Mouse (Mus musculus) olfactory bulb, adult 2 months (tissue): ENCODE data around the gene Mms19.

Source experiments
- CTCF ChIP-seq: fragments of 200-500 bp; IDR thresholded peaks from 2 replicates; pipeline ENCODE4 v1.5.1; 2012; ENCODE audit warnings: low read depth, mild to moderate bottlenecking, low read length, moderate library complexity; ENCODE audit not compliant: insufficient read depth
- POLR2A ChIP-seq: fragments of 200-500 bp; IDR thresholded peaks from 2 replicates; pipeline ENCODE4 v1.6.1; 2012; ENCODE audit warnings: mild to moderate bottlenecking, low read depth, low read length, moderate library complexity; ENCODE audit not compliant: insufficient read depth

- TF ChIP-seq CTCF (no peak), POLR2A (no peak)
Observed at GRCm38 (mm10) chr19:41916853-41917252, 64.1 kb downstream of the Mms19 start.
